Mouse (Mus musculus): ENCODE data around the gene Lrp4. TPM values are rescaled to one million over a fixed set of nuclear protein-coding genes. Genes with fewer than 3 reads are reported as not detected.

Lrp4 gene
- total and polyA plus RNA-seq, 2 experiments from 2014 or later: 2.8 to 22.3 TPM

- H3K4me2 ChIP-seq (ENCODE audit: low read depth, low read length): no peak overlapping the region
- DNase-seq (ENCODE audit: low spot score): no peak
- no peaks in the 10 kb centered on the region for H3K36me3 ChIP-seq (replicated peaks; ENCODE audit: control insufficient read depth, insufficient read depth, low read length)
- no peak overlapping the region for H3K9ac ChIP-seq (replicated peaks; ENCODE audit: low read depth, low read length)
- H3K27me3 ChIP-seq (ENCODE audit: control insufficient read depth, insufficient read depth, low read length): no peaks in the 10 kb centered on the region
- TF ChIP-seq EP300 (IDR thresholded peaks at IDR 0.05; ENCODE audit: low read depth) (no peak), CTCF (IDR thresholded peaks at IDR 0.05; ENCODE audit: low read depth) (no peak)
- no peak for ATAC-seq (ENCODE audit: insufficient read depth, low read depth)
- no peaks in the 10 kb centered on the region for H3K9me3 ChIP-seq (replicated peaks; ENCODE audit: control insufficient read depth, low read length)
- H3K4me1 ChIP-seq (ENCODE audit: control insufficient read depth, insufficient read depth): peaks cover 43% of the 10 kb centered on the region
- peak overlapping the region; percentile 68 for H3K27ac ChIP-seq (ENCODE audit: low read depth)
- 32% methylated on average over 2 of the region's 2 CpGs for WGBS
- H3K4me3 ChIP-seq (ENCODE audit: low read depth, low read length): no peak overlapping the region
These were observed 4.9 kb downstream of the Lrp4 start for GRCm38 (mm10) chr2:91462196-91462595.

- Histone ChIP-seq H3K27ac (ENCODE audit: low read depth) (no peak overlapping the region), H3K4me3 (ENCODE audit: low read depth, low read length) (no peak overlapping the region), H3K27me3 (ENCODE audit: control insufficient read depth, insufficient read depth, low read length) (no peaks in the 10 kb centered on the region), H3K9ac (replicated peaks; ENCODE audit: low read depth, low read length) (no peak overlapping the region), H3K4me1 (ENCODE audit: control insufficient read depth, insufficient read depth) (peaks cover 43% of the 10 kb centered on the region), H3K4me2 (ENCODE audit: low read depth, low read length) (peak overlapping the region; percentile 7; the same call in 1 of the 2 replicates), H3K36me3 (replicated peaks; ENCODE audit: control insufficient read depth, insufficient read depth, low read length) (no peaks in the 10 kb centered on the region), H3K9me3 (replicated peaks; ENCODE audit: control insufficient read depth, low read length) (no peaks in the 10 kb centered on the region)
- WGBS: 25% methylated on average over 12 of the region's 12 CpGs
- ATAC-seq (ENCODE audit: insufficient read depth, low read depth) (no peak), DNase-seq (ENCODE audit: low spot score) (no peak)
- TF ChIP-seq CTCF (IDR thresholded peaks at IDR 0.05; ENCODE audit: low read depth): no peak
- TF ChIP-seq EP300 (IDR thresholded peaks at IDR 0.05; ENCODE audit: low read depth): no peak
These were observed 5.4 kb downstream of the Lrp4 start for GRCm38 (mm10) chr2:91462681-91463080.

GRCm38 (mm10) chr2:91465934-91466333 is 8.6 kb downstream of the Lrp4 start:
- Histone ChIP-seq H3K4me2 (ENCODE audit: low read depth, low read length) (no peak overlapping the region), H3K4me1 (ENCODE audit: control insufficient read depth, insufficient read depth) (peaks cover 24% of the 10 kb centered on the region), H3K27ac (ENCODE audit: low read depth) (no peak overlapping the region), H3K9me3 (replicated peaks; ENCODE audit: control insufficient read depth, low read length) (no peaks in the 10 kb centered on the region), H3K36me3 (replicated peaks; ENCODE audit: control insufficient read depth, insufficient read depth, low read length) (no peaks in the 10 kb centered on the region), H3K27me3 (ENCODE audit: control insufficient read depth, insufficient read depth, low read length) (no peaks in the 10 kb centered on the region), H3K4me3 (ENCODE audit: low read depth, low read length) (no peak overlapping the region), H3K9ac (replicated peaks; ENCODE audit: low read depth, low read length) (no peak overlapping the region)
- ATAC-seq (ENCODE audit: insufficient read depth, low read depth): no peak
- no peak for TF ChIP-seq EP300 (IDR thresholded peaks at IDR 0.05; ENCODE audit: low read depth)
- no peak for DNase-seq (ENCODE audit: low spot score)
- WGBS: 69% methylated on average over 3 of the region's 3 CpGs

DNA sequence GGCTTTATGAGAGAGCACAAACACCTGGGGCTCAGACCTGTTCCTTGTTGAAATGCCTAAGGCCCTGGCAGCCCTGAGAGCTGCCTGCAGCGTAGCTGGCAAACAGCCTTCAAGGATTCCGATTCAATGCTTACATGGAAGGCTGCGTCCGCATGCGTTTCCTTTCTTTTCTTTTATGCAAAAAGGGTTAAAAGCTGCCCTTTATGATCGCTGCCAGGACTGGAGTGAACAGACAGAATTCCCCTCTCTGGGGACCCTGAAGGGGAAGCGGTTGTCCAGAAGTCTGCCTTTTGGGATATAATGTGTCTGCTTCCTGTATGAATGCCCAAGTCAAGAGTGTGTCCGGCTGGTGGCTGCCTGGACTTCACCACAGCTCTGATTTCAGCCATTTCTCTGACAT is 10.3 kb downstream of the Lrp4 start:
- Histone ChIP-seq H3K9ac (replicated peaks; ENCODE audit: low read depth, low read length) (no peak overlapping the region), H3K4me2 (ENCODE audit: low read depth, low read length) (no peak overlapping the region)
- 60% methylated on average over 8 of the region's 8 CpGs for WGBS

GRCm38 (mm10) chr2:91470055-91470647 is 12.8 kb downstream of the Lrp4 start:
- H3K9me3 ChIP-seq (replicated peaks; ENCODE audit: control insufficient read depth, low read length): no peaks in the 10 kb centered on the region
- H3K9ac ChIP-seq (replicated peaks; ENCODE audit: low read depth, low read length): no peak overlapping the region
- no peak for TF ChIP-seq CTCF (IDR thresholded peaks at IDR 0.05; ENCODE audit: low read depth)
- no peak for TF ChIP-seq EP300 (IDR thresholded peaks at IDR 0.05; ENCODE audit: low read depth)
- H3K27ac ChIP-seq (ENCODE audit: low read depth): no peak overlapping the region
- 45% methylated on average over 7 of the region's 7 CpGs for WGBS
- H3K4me1 ChIP-seq (ENCODE audit: control insufficient read depth, insufficient read depth): no peaks in the 10 kb centered on the region; the same call in 1 of the 2 replicates
- H3K4me3 ChIP-seq (ENCODE audit: low read depth, low read length): no peak overlapping the region
- no peaks in the 10 kb centered on the region for H3K27me3 ChIP-seq (ENCODE audit: control insufficient read depth, insufficient read depth, low read length)
- peaks cover 17% of the 10 kb centered on the region; the same call in 1 of the 2 replicates for H3K36me3 ChIP-seq (replicated peaks; ENCODE audit: control insufficient read depth, insufficient read depth, low read length)
- no peak overlapping the region for H3K4me2 ChIP-seq (ENCODE audit: low read depth, low read length)
- DNase-seq (ENCODE audit: low spot score): no peak
- ATAC-seq (ENCODE audit: insufficient read depth, low read depth): no peak

More for the DNA sequence above, 10.3 kb downstream of the Lrp4 start:
- ATAC-seq (ENCODE audit: insufficient read depth, low read depth): no peak
- H3K4me1 ChIP-seq (ENCODE audit: control insufficient read depth, insufficient read depth): peaks cover 7% of the 10 kb centered on the region
- no peak overlapping the region for H3K4me3 ChIP-seq (ENCODE audit: low read depth, low read length)
- 0 out of 2 replicates have a peak overlapping the region, but pooled peaks have one; percentile 4 for H3K27ac ChIP-seq (ENCODE audit: low read depth)
- H3K9me3 ChIP-seq (replicated peaks; ENCODE audit: control insufficient read depth, low read length): no peaks in the 10 kb centered on the region
- DNase-seq (ENCODE audit: low spot score): no peak
- H3K36me3 ChIP-seq (replicated peaks; ENCODE audit: control insufficient read depth, insufficient read depth, low read length): no peaks in the 10 kb centered on the region
- H3K27me3 ChIP-seq (ENCODE audit: control insufficient read depth, insufficient read depth, low read length): no peaks in the 10 kb centered on the region
- no peak for TF ChIP-seq CTCF (IDR thresholded peaks at IDR 0.05; ENCODE audit: low read depth)
- TF ChIP-seq EP300 (IDR thresholded peaks at IDR 0.05; ENCODE audit: low read depth): no peak

GRCm38 (mm10) chr2:91474358-91474757 is 17.0 kb downstream of the Lrp4 start:
- ATAC-seq (ENCODE audit: insufficient read depth, low read depth): no peak

More at GRCm38 (mm10) chr2:91474358-91474757, 17.0 kb downstream of the Lrp4 start:
- Histone ChIP-seq H3K9me3 (replicated peaks; ENCODE audit: control insufficient read depth, low read length) (no peaks in the 10 kb centered on the region), H3K9ac (replicated peaks; ENCODE audit: low read depth, low read length) (no peak overlapping the region), H3K4me1 (ENCODE audit: control insufficient read depth, insufficient read depth) (0 out of 2 replicates have a peak, but pooled peaks cover 3% of the 10 kb centered on the region), H3K27me3 (ENCODE audit: control insufficient read depth, insufficient read depth, low read length) (no peaks in the 10 kb centered on the region), H3K4me2 (ENCODE audit: low read depth, low read length) (no peak overlapping the region), H3K4me3 (ENCODE audit: low read depth, low read length) (no peak overlapping the region), H3K27ac (ENCODE audit: low read depth) (no peak overlapping the region), H3K36me3 (replicated peaks; ENCODE audit: control insufficient read depth, insufficient read depth, low read length) (peaks cover 33% of the 10 kb centered on the region)
- no peak for TF ChIP-seq EP300 (IDR thresholded peaks at IDR 0.05; ENCODE audit: low read depth)
- no peak for TF ChIP-seq CTCF (IDR thresholded peaks at IDR 0.05; ENCODE audit: low read depth)
- DNase-seq (ENCODE audit: low spot score): no peak
- WGBS: 81% methylated on average over 12 of the region's 12 CpGs

Measured in heart, postnatal 0 days (tissue).